Mouse (Mus musculus) liver, postnatal 0 days (tissue): Measurements from ENCODE around the gene Pde6d. TPM values are rescaled to one million over a fixed set of nuclear protein-coding genes. Genes with fewer than 3 reads are reported as not detected.

Experiments
- ATAC-seq: fragments of 200-750 bp; cut with Nextera tagmentation; 2 replicates; pipeline ENCODE4 v1.8.0; 2017; ENCODE audit warnings: mild to moderate bottlenecking, moderate library complexity
- DNase-seq: peaks from one replicate; pipeline ENCODE4 v3.0.0-alpha.2; 2016
- H3K27ac ChIP-seq: fragments of 300-500 bp; sonication (generic); 2 replicates; pipeline ENCODE4 v1.5.1; 2014; ENCODE audit warnings: antibody characterized with exemption, moderate library complexity, mild to moderate bottlenecking, low read depth
- H3K27me3 ChIP-seq: fragments of 300-500 bp; sonication (generic); 2 replicates; pipeline ENCODE4 v1.6.1; 2014; ENCODE audit warnings: low read length, control low read depth, mixed read lengths; ENCODE audit not compliant: insufficient read depth
- H3K36me3 ChIP-seq: fragments of 300-500 bp; sonication (generic); replicated peaks from 2 replicates; pipeline ENCODE4 v1.6.1; 2014; ENCODE audit warnings: mild to moderate bottlenecking, control low read depth, low read length, moderate library complexity, mixed read lengths; ENCODE audit not compliant: insufficient read depth
- H3K4me1 ChIP-seq: fragments of 300-500 bp; sonication (generic); 2 replicates; pipeline ENCODE4 v1.6.1; 2014; ENCODE audit warnings: antibody characterized with exemption, mild to moderate bottlenecking, control low read depth; ENCODE audit not compliant: insufficient read depth
- H3K4me2 ChIP-seq: fragments of 300-500 bp; sonication (generic); 2 replicates; pipeline ENCODE4 v1.6.1; 2014; ENCODE audit warnings: low read depth, mild to moderate bottlenecking, low read length, moderate library complexity, mixed read lengths
- H3K4me3 ChIP-seq: fragments of 300-500 bp; sonication (generic); 2 replicates; pipeline ENCODE4 v1.5.1; 2014; ENCODE audit warnings: low read depth, low read length
- H3K9ac ChIP-seq: fragments of 300-500 bp; sonication (generic); replicated peaks from 2 replicates; pipeline ENCODE4 v1.6.1; 2014; ENCODE audit warnings: mild to moderate bottlenecking, moderate library complexity
- H3K9me3 ChIP-seq: fragments of 300-500 bp; sonication (generic); 2 replicates; pipeline ENCODE4 v1.6.1; 2016; ENCODE audit warnings: mild to moderate bottlenecking, control low read depth, low read length, mixed read lengths
- CTCF ChIP-seq: sonication (generic); IDR thresholded peaks from 2 replicates; pipeline ENCODE4 v1.5.1; 2016; ENCODE audit warnings: antibody characterized with exemption, low read depth
- EP300 ChIP-seq: IDR thresholded peaks from 2 replicates; pipeline ENCODE4 v1.6.1; 2016; ENCODE audit warnings: antibody characterized with exemption, low read depth, mild to moderate bottlenecking
- WGBS: fragments of 180-500 bp; shearing (Covaris S2); extraction: QIAGEN DNeasy Blood & Tissue Kit; methylation state at CpG from one replicate; pipeline ENCODE4 v1.1.7; 2014; ENCODE audit not compliant: insufficient replicate concordance; 5-methylcytosine and 5-hydroxymethylcytosine counted together
- polyA plus RNA-seq: library from polyadenylated mRNA; unstranded; fragments of >200 nt; fragmentation: Nextera tagmentation; extraction: Ambion mirVana; gene quantifications from 2 replicates; pipeline ENCODE4 v1.2.1, GENCODE M21; 2015

Pde6d gene
- polyA plus RNA-seq, 1 experiment from 2014 or later = 25.2 TPM

- Histone ChIP-seq H3K27me3 (no peaks in the 10 kb centered on the region), H3K36me3 (no peaks in the 10 kb centered on the region), H3K4me2 (peak overlapping the region; percentile 89), H3K27ac (peak overlapping the region; percentile 84), H3K4me3 (peak overlapping the region; percentile 55; the same call in 1 of the 2 replicates), H3K9ac (peak overlapping the region; percentile 61), H3K9me3 (no peaks in the 10 kb centered on the region), H3K4me1 (peaks cover 67% of the 10 kb centered on the region)
- DNase-seq (peak; percentile 65), ATAC-seq (no peak)
- TF ChIP-seq EP300 (no peak), CTCF (no peak)
- 28% methylated on average over 16 of the region's 16 CpGs for WGBS
These were observed 79.2 kb downstream of the Pde6d start for GRCm38 (mm10) chr1:86503165-86503747.

- Histone ChIP-seq H3K9me3 (no peaks in the 10 kb centered on the region), H3K4me2 (0 out of 2 replicates have a peak overlapping the region, but pooled peaks have one; percentile 0), H3K4me3 (no peak overlapping the region), H3K27me3 (no peaks in the 10 kb centered on the region), H3K36me3 (no peaks in the 10 kb centered on the region), H3K27ac (peak overlapping the region; percentile 84; the same call in 1 of the 2 replicates), H3K9ac (no peak overlapping the region), H3K4me1 (peaks cover 75% of the 10 kb centered on the region)
- no peak for DNase-seq
- no peak for TF ChIP-seq CTCF
- TF ChIP-seq EP300 = no peak
- 42% methylated on average over 16 of the region's 17 CpGs for WGBS
- ATAC-seq = no peak
These were observed 80.0 kb downstream of the Pde6d start for GRCm38 (mm10) chr1:86502221-86503048.

GRCm38 (mm10) chr1:86501559-86501958 is 80.9 kb downstream of the Pde6d start:
- Histone ChIP-seq H3K27ac (no peak overlapping the region), H3K36me3 (no peaks in the 10 kb centered on the region), H3K4me1 (peaks cover 83% of the 10 kb centered on the region), H3K27me3 (no peaks in the 10 kb centered on the region), H3K9ac (no peak overlapping the region), H3K4me2 (0 out of 2 replicates have a peak overlapping the region, but pooled peaks have one; percentile 2), H3K9me3 (no peaks in the 10 kb centered on the region), H3K4me3 (no peak overlapping the region)
- DNase-seq = peak; percentile 94
- peak; percentile 38 for ATAC-seq
- under 1% methylated on average over 4 of the region's 4 CpGs for WGBS
- TF ChIP-seq EP300 (no peak), CTCF (peak; percentile 98)

GRCm38 (mm10) chr1:86501114-86501532 is 81.3 kb downstream of the Pde6d start:
- 21% methylated on average over 6 of the region's 6 CpGs for WGBS
- Histone ChIP-seq H3K36me3 (no peaks in the 10 kb centered on the region), H3K9ac (no peak overlapping the region), H3K4me3 (no peak overlapping the region), H3K9me3 (no peaks in the 10 kb centered on the region), H3K4me2 (0 out of 2 replicates have a peak overlapping the region, but pooled peaks have one; percentile 2), H3K27me3 (no peaks in the 10 kb centered on the region), H3K4me1 (peaks cover 79% of the 10 kb centered on the region), H3K27ac (no peak overlapping the region)
- DNase-seq = peak; percentile 80
- TF ChIP-seq CTCF (peak; percentile 85), EP300 (no peak)
- peak; percentile 24 for ATAC-seq

- H3K4me2 ChIP-seq = no peak overlapping the region
- H3K36me3 ChIP-seq = no peaks in the 10 kb centered on the region
- no peak overlapping the region for H3K27ac ChIP-seq
- H3K9me3 ChIP-seq = no peaks in the 10 kb centered on the region
- no peak for ATAC-seq
- no peaks in the 10 kb centered on the region for H3K27me3 ChIP-seq
- WGBS = 59% methylated on average over 4 of the region's 4 CpGs
- no peak overlapping the region for H3K9ac ChIP-seq
- TF ChIP-seq EP300 = no peak
- no peak for TF ChIP-seq CTCF
- H3K4me3 ChIP-seq = no peak overlapping the region
- H3K4me1 ChIP-seq = peaks cover 76% of the 10 kb centered on the region
- no peak for DNase-seq
These were observed 81.7 kb downstream of the Pde6d start for GRCm38 (mm10) chr1:86500681-86501080.

GRCm38 (mm10) chr1:86499903-86500302 is 82.5 kb downstream of the Pde6d start:
- no peaks in the 10 kb centered on the region for H3K27me3 ChIP-seq
- DNase-seq = peak; percentile 79
- peaks cover 68% of the 10 kb centered on the region for H3K4me1 ChIP-seq
- no peaks in the 10 kb centered on the region for H3K36me3 ChIP-seq
- no peak overlapping the region for H3K4me2 ChIP-seq
- no peak for ATAC-seq
- TF ChIP-seq CTCF (peak; percentile 90), EP300 (no peak)
- WGBS = 26% methylated on average over 3 of the region's 3 CpGs
- no peak overlapping the region for H3K27ac ChIP-seq
- H3K9me3 ChIP-seq = no peaks in the 10 kb centered on the region
- H3K4me3 ChIP-seq = no peak overlapping the region
- no peak overlapping the region for H3K9ac ChIP-seq
